Mouse (Mus musculus) brain, embryonic 18.5 days (tissue): ENCODE results near the gene Kif16b.
"Not testable (repeated sequence)": the region's sequence is repeated elsewhere in the genome, so short reads cannot be mapped to it uniquely, and the experiment has no call there.

ENCODE experiments used
- DNase-seq: peaks from one replicate; pipeline ENCODE4 v3.0.0-alpha.2; 2012; ENCODE audit warnings: low read depth, low spot score

Gene Kif16b

DNA sequence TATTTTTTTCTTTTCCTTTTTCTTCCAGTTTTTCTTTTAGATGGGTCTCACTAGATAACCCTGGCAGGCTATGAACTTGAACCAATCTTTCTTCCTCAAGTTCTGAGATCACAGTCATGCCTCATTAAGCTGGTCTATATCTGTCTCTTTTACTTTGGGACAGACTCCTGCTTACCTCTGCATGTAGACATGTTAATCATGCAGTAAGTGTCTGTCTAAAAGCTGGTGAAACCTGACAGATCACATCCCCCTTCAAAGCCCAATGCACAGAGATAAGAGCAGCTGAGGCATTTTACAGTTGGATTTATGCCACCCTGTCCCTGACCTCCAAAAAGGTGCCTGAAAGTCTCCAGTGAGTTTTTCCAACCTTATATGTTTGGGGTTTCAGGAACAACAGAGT lies 310.4 kb downstream of the Kif16b start:
- no peak for DNase-seq

DNA sequence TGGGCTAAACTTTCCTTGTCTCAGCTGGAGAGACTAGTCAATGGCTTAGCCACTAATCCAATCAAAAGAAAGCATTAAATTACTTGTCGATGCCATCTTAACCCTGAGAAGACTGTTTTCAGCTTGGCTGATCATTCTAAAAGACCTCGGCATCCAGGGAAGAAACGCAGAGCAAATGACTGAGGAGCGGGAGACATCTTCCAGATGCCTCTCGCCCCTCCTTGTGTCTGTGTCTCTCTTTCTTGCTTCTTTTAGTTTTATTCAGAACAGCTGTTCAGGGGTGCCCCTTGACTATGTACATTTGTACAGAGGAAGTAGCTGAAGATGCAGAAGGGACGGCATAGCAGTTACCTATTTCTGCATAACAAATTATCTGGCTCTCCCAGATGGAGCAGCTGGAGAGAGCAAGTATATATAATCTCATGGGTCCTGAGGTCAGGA lies 311.0 kb downstream of the Kif16b start:
- no peak for DNase-seq

DNA sequence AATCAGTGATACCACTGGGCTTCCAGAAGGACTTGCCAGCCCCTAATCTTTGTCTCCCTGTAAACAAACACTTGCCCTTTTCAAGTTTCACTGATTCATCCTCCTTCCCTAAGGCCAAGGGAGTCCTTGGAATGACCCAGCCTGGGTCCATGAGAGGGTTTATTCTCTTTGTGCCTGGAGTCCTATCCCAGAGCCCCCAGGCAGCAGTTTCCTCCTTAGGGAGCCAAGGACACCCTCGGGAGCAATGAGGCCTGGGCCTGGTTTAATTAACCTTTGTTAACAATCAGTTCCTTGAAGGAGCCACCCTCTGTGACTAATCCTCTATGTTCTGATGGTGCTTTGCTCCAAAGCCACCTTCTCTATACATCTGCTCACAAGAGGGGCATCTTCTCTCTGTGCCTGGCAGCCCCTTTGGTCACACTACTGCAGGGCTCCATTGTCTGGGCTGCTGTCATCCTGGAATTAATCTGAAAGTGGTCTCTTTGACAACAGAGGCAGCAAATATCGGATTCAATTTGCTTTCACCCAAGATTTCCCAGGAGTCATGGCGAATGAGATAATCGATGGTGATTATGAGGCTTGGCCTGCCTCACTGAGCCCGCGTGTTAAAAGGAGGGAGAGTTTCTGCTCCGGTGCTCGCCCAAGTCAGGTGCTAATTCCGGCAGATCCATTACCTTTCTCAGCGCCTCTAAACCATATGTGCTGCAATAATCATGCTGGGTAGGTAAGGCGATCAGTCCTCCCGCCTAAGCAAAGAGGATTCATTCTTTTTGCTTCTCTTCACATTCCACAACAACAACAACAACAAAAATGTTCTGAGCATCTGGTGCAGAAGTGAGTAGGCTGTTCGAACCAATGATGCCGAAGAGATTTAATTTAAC lies 311.7 kb downstream of the Kif16b start:
- DNase-seq = no peak

DNA sequence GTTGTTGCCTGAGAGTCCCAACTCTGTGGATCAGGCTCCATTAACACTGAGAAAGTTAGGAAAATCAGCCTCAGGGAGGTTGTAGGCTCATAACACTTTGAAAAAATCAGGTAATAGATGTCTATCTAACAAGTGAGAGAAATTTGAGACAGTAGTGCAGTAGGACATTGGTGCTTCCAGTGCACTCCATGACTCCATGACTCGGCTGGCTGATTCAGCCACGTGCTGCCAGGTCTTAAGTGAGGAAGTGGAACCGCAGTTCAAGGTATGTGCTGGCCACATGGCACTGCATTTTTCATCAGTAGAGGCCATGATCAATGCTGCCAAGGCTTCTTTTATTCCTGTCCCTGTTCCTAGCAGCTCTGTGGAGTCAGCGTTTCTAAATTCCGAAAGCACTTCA lies 315.5 kb downstream of the Kif16b start:
- DNase-seq = no peak

DNA sequence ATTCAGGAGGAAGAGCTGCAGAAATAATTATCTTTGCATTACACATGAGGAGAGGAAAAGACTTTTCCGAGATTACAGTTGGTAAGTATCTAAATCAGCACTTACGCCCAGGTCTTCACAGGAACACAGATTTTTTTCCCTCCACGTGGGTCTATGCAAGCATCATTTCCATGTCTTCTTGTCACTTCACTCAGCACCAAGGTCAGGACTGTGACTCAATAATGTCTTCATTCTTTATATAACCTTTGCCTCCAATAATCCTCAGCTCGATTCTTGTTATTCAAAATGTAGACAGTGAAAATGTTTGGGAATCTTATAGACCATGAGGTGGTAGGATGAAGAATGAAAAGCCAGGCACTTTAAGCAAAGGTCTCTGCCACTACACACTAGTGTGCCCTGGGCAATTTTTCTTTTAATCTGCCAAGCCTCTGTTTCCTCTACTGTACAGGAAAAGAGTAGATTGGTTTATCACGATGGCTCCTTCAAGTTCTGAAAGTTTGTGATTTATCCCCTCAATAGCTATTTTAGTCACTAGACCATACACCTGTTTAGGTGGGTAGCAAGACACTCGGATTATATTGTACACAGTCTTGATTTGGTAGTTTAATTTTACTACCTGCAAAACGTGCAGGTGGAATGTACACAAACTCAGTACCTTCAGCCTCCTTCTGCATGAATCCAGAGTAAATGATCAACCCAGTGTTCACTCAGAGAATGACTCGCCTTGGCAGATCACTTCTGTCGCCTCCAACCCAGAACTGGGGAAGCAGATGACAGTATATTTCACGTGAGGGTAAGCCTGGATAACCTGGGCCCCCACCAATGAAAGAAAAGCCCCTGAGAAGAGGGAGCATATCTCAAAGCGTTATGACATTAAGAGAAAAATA lies 316.2 kb downstream of the Kif16b start:
- DNase-seq = no peak

DNA sequence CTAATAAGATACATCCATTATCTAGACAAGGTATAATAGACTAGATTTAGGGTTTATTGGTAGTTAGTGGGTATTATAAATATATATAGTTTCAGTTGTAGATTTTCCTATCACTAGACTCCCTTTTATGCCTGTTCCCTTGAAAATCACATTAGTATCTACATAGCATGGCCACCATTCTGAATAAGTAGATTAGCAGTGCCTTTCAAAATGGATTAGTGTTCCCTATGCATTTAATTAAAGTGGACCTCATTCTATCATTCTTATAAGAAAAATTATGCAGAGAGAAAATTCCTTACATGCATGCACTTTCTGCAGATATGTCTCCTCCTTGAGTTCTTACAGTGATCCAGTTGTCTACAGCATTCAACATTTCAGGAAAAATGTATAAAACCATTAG lies 320.9 kb downstream of the Kif16b start:
- no peak for DNase-seq

DNA sequence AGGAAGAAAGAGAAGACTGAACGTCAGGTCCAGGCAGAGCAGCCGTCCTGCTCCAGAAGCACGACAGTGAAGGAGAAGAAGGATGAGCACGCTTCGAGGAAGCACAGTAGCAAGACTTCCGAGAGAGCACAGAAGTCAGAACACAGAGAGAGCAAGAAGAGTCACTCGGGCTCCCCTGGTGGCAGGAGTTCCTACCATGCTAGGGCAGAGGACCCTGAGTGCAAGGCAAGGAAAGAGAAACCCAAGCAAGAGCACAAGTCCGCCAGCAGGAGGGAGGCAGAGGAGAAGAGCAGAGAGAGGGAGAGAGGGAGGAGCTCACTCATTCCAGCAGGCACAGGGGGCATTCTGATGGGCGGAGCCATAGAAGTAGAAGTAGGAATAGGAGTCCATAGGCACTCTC lies 323.9 kb downstream of the Kif16b start:
- not testable (repeated sequence) for DNase-seq

DNA sequence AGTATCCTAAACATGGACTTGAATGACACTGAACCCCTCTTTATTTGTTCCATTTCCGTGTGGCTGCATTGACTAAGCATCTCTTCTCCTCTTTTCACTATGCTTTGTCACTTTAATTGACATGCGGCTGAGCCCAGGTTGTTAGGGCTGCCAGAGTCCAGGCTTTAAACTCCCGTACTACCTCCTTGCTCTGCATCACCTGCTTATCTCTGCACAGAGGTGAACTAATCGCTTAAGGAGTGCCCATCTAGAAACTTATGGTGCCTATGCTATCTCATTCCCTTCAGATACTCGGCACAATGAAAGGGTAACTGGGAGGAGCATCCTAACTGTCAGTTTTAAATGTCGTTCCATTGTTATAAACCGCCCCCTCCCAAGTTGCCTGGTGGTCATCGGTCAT lies 331.6 kb downstream of the Kif16b start:
- no peak for DNase-seq
